Mouse (Mus musculus): Measurements from ENCODE around the gene Zfp975. TPM values are rescaled to one million over a fixed set of nuclear protein-coding genes. Genes with fewer than 3 reads are reported as not detected.
"Not testable (repeated sequence)": the region's sequence is repeated elsewhere in the genome, so short reads cannot be mapped to it uniquely, and the experiment has no call there.

Zfp975 gene
- 7.2 and 8.1 TPM in 2 replicates for polyA plus RNA-seq (2016; fragmentation: Nextera tagmentation; extraction: Ambion mirVana)

GRCm38 (mm10) chr7:42692362-42693158 is at the start of gene Zfp975:
Gene Zfp975 (minus strand): TSS chr7:42692742.
- WGBS: 1% methylated on average over 23 of the region's 23 CpGs
- peak within 1 kb of the TSS; percentile 84 for H3K27ac ChIP-seq (replicated peaks)
- peaks cover 15% of the 10 kb centered on the region; the same call in 1 of the 2 replicates for H3K9me3 ChIP-seq (replicated peaks)
- DNase-seq (ENCODE audit: low spot score): peak; percentile 78
- H3K4me3 ChIP-seq: peak within 1 kb of the TSS; percentile 59
- H3K27me3 ChIP-seq (ENCODE audit: low read depth, poor library complexity, severe bottlenecking); H3K36me3 ChIP-seq; H3K4me1 ChIP-seq: not testable (repeated sequence)

- H3K27me3 ChIP-seq (ENCODE audit: low read depth, poor library complexity, severe bottlenecking): no peaks in the 10 kb centered on the region
- DNase-seq (ENCODE audit: low spot score): no peak
- H3K4me3 ChIP-seq: no peak overlapping the region
- peaks cover 54% of the 10 kb centered on the region for H3K9me3 ChIP-seq (replicated peaks)
- WGBS: 87% methylated on average over 10 of the region's 10 CpGs
- no peaks in the 10 kb centered on the region for H3K4me1 ChIP-seq
- H3K27ac ChIP-seq (replicated peaks): no peak overlapping the region
- H3K36me3 ChIP-seq: no peaks in the 10 kb centered on the region
Measured at GRCm38 (mm10) chr7:42738536-42739210, 46.1 kb upstream of the Zfp975 start.

GRCm38 (mm10) chr7:42726917-42727316 is 34.4 kb upstream of the Zfp975 start, which contains the start of gene Gm17067:
Gene Gm17067 (minus strand): TSS chr7:42727017.
- H3K4me3 ChIP-seq; H3K27me3 ChIP-seq (ENCODE audit: low read depth, poor library complexity, severe bottlenecking); DNase-seq (ENCODE audit: low spot score); H3K27ac ChIP-seq (replicated peaks); H3K4me1 ChIP-seq; H3K36me3 ChIP-seq: not testable (repeated sequence)
- peaks cover 43% of the 10 kb centered on the region for H3K9me3 ChIP-seq (replicated peaks)
- WGBS: 87% methylated on average over 4 of the region's 4 CpGs

GRCm38 (mm10) chr7:42693251-42693650 is 709 bp upstream of the Zfp975 start:
- peak; percentile 14 for DNase-seq (ENCODE audit: low spot score)

GRCm38 (mm10) chr7:42680081-42680480 is 12.5 kb downstream of the Zfp975 start:
- not testable (repeated sequence) for H3K4me1 ChIP-seq; H3K27me3 ChIP-seq (ENCODE audit: low read depth, poor library complexity, severe bottlenecking); H3K4me3 ChIP-seq; H3K27ac ChIP-seq (replicated peaks); H3K36me3 ChIP-seq; DNase-seq (ENCODE audit: low spot score)
- 95% methylated on average over 6 of the region's 6 CpGs for WGBS
- peaks cover 50% of the 10 kb centered on the region for H3K9me3 ChIP-seq (replicated peaks)

More at GRCm38 (mm10) chr7:42693251-42693650, 709 bp upstream of the Zfp975 start:
- not testable (repeated sequence) for H3K36me3 ChIP-seq; H3K27me3 ChIP-seq (ENCODE audit: low read depth, poor library complexity, severe bottlenecking); H3K4me1 ChIP-seq
- peaks cover 15% of the 10 kb centered on the region; the same call in 1 of the 2 replicates for H3K9me3 ChIP-seq (replicated peaks)
- H3K27ac ChIP-seq (replicated peaks): peak overlapping the region; percentile 84
- H3K4me3 ChIP-seq: peak overlapping the region; percentile 59
- WGBS: 1% methylated on average over 4 of the region's 4 CpGs

- H3K4me1 ChIP-seq; DNase-seq (ENCODE audit: low spot score); H3K4me3 ChIP-seq; H3K36me3 ChIP-seq; H3K27me3 ChIP-seq (ENCODE audit: low read depth, poor library complexity, severe bottlenecking); H3K27ac ChIP-seq (replicated peaks): not testable (repeated sequence)
- peaks cover 51% of the 10 kb centered on the region for H3K9me3 ChIP-seq (replicated peaks)
Measured at GRCm38 (mm10) chr7:42679646-42680045, 12.9 kb downstream of the Zfp975 start.

GRCm38 (mm10) chr7:42660140-42660539 is 32.4 kb downstream of the Zfp975 start:
- H3K9me3 ChIP-seq (replicated peaks): peaks cover 68% of the 10 kb centered on the region
- DNase-seq (ENCODE audit: low spot score); H3K27me3 ChIP-seq (ENCODE audit: low read depth, poor library complexity, severe bottlenecking); H3K4me1 ChIP-seq; H3K27ac ChIP-seq (replicated peaks); H3K4me3 ChIP-seq: not testable (repeated sequence)
- 72% methylated on average over 5 of the region's 5 CpGs for WGBS
- peaks cover 37% of the 10 kb centered on the region for H3K36me3 ChIP-seq

GRCm38 (mm10) chr7:42655211-42655610 is 37.3 kb downstream of the Zfp975 start:
- DNase-seq (ENCODE audit: low spot score); H3K4me1 ChIP-seq; H3K27ac ChIP-seq (replicated peaks); H3K36me3 ChIP-seq; H3K4me3 ChIP-seq; H3K27me3 ChIP-seq (ENCODE audit: low read depth, poor library complexity, severe bottlenecking): not testable (repeated sequence)
- peaks cover 51% of the 10 kb centered on the region for H3K9me3 ChIP-seq (replicated peaks)
- 66% methylated on average over 2 of the region's 2 CpGs for WGBS

- H3K9me3 ChIP-seq (replicated peaks): peaks cover 19% of the 10 kb centered on the region; the same call in 1 of the 2 replicates
- H3K27me3 ChIP-seq (ENCODE audit: low read depth, poor library complexity, severe bottlenecking); DNase-seq (ENCODE audit: low spot score); H3K4me1 ChIP-seq; H3K36me3 ChIP-seq: not testable (repeated sequence)
- H3K4me3 ChIP-seq: peak overlapping the region; percentile 51
- H3K27ac ChIP-seq (replicated peaks): peak overlapping the region; percentile 59; the same call in 1 of the 2 replicates
- WGBS: 22% methylated on average over 3 of the region's 3 CpGs
Measured at GRCm38 (mm10) chr7:42643120-42643620, 49.4 kb downstream of the Zfp975 start.

GRCm38 (mm10) chr7:42642152-42643115 is 50.1 kb downstream of the Zfp975 start, which contains the start of gene Zfp976:
Gene Zfp976 (minus strand): TSS chr7:42642588.
- not testable (repeated sequence) for H3K4me1 ChIP-seq; H3K36me3 ChIP-seq; H3K27me3 ChIP-seq (ENCODE audit: low read depth, poor library complexity, severe bottlenecking)
- peaks cover 15% of the 10 kb centered on the region; the same call in 1 of the 2 replicates for H3K9me3 ChIP-seq (replicated peaks)
- peak within 1 kb of the TSS; percentile 59 for H3K27ac ChIP-seq (replicated peaks)
- 3% methylated on average over 25 of the region's 25 CpGs for WGBS
- peak within 1 kb of the TSS; percentile 51 for H3K4me3 ChIP-seq
- DNase-seq (ENCODE audit: low spot score): peak; percentile 71

GRCm38 (mm10) chr7:42631031-42631430 is 61.5 kb downstream of the Zfp975 start:
- DNase-seq (ENCODE audit: low spot score); H3K27me3 ChIP-seq (ENCODE audit: low read depth, poor library complexity, severe bottlenecking); H3K27ac ChIP-seq (replicated peaks); H3K36me3 ChIP-seq; H3K4me3 ChIP-seq; H3K4me1 ChIP-seq: not testable (repeated sequence)
- peaks cover 65% of the 10 kb centered on the region for H3K9me3 ChIP-seq (replicated peaks)

Data from midbrain, embryonic 10.5 days (tissue).